Mouse (Mus musculus) bone marrow, adult 2 months (tissue): ENCODE results near the gene Foxr1. TPM values are rescaled to one million over a fixed set of nuclear protein-coding genes. Genes with fewer than 3 reads are reported as not detected.
A peak's percentile ranks its signal among the peaks of the same experiment; 100 is the strongest.

ENCODE experiments used
- H3K27ac ChIP-seq: fragments of 200-500 bp; 2 replicates; pipeline ENCODE4 v1.5.1; 2012; ENCODE audit warnings: low read depth, mild to moderate bottlenecking, control low read depth, inconsistent platforms, low read length; ENCODE audit not compliant: control insufficient read depth, poor library complexity, insufficient read depth
- H3K4me1 ChIP-seq: fragments of 200-500 bp; 2 replicates; pipeline ENCODE4 v1.6.1; 2011; ENCODE audit warnings: low read length; ENCODE audit not compliant: control insufficient read depth, insufficient read depth
- H3K4me3 ChIP-seq: fragments of 200-500 bp; replicated peaks from 2 replicates; pipeline ENCODE3; 2011; ENCODE audit warnings: mild to moderate bottlenecking, low read depth, low read length, control low read depth; ENCODE audit not compliant: control insufficient read depth
- CTCF ChIP-seq: fragments of 200-500 bp; IDR thresholded peaks from 2 replicates; pipeline ENCODE4 v1.5.1; 2011; ENCODE audit warnings: low read length, control low read depth; ENCODE audit not compliant: control insufficient read depth, insufficient read depth
- POLR2A ChIP-seq: fragments of 200-500 bp; IDR thresholded peaks from 2 replicates; pipeline ENCODE4 v1.6.1; 2011; ENCODE audit warnings: low read depth, mild to moderate bottlenecking, control low read depth, low read length, borderline replicate concordance; ENCODE audit not compliant: control insufficient read depth
- WGBS: fragments of 180-500 bp; shearing (Covaris S2); methylation state at CpG from one replicate; pipeline ENCODE4 v1.1.7; 2018; 5-methylcytosine and 5-hydroxymethylcytosine counted together
- polyA plus RNA-seq: library from polyadenylated mRNA; stranded (reverse); fragments of >200 nt; gene quantifications from 2 replicates; pipeline ENCODE4 v1.2.4, GENCODE M21; 2011; ENCODE audit warnings: low replicate concordance; ENCODE audit not compliant: missing spikeins, insufficient read depth, insufficient read length

Foxr1 gene
- polyA plus RNA-seq, 1 experiment, result not detected

- no peak overlapping the region for H3K27ac ChIP-seq
- TF ChIP-seq POLR2A (no peak), CTCF (no peak)
- WGBS, result 89% methylated on average over 3 of the region's 3 CpGs
- H3K4me3 ChIP-seq, result no peak overlapping the region
- H3K4me1 ChIP-seq, result no peaks in the 10 kb centered on the region
Observed at GRCm38 (mm10) chr9:44405011-44405410, 35.9 kb downstream of the Foxr1 start.

- TF ChIP-seq POLR2A (no peak), CTCF (no peak)
- Histone ChIP-seq H3K27ac (no peak overlapping the region), H3K4me3 (no peak overlapping the region), H3K4me1 (no peaks in the 10 kb centered on the region; the same call in 1 of the 2 replicates)
- 81% methylated on average over 4 of the region's 4 CpGs for WGBS
Observed at GRCm38 (mm10) chr9:44401081-44401480, 39.9 kb downstream of the Foxr1 start.

- no peak overlapping the region for H3K27ac ChIP-seq
- WGBS, result 89% methylated on average over 6 of the region's 6 CpGs
- H3K4me3 ChIP-seq, result no peak overlapping the region
- TF ChIP-seq POLR2A (no peak), CTCF (no peak)
- H3K4me1 ChIP-seq, result no peaks in the 10 kb centered on the region; the same call in 1 of the 2 replicates
Observed at GRCm38 (mm10) chr9:44399795-44400114, 41.2 kb downstream of the Foxr1 start.

- H3K4me1 ChIP-seq, result no peaks in the 10 kb centered on the region; the same call in 1 of the 2 replicates
- no peak overlapping the region for H3K4me3 ChIP-seq
- no peak overlapping the region for H3K27ac ChIP-seq
- 87% methylated on average over 13 of the region's 13 CpGs for WGBS
- TF ChIP-seq POLR2A (no peak), CTCF (no peak)
Observed at GRCm38 (mm10) chr9:44399114-44399794, 41.7 kb downstream of the Foxr1 start.

GRCm38 (mm10) chr9:44398551-44398950, 42.4 kb downstream of the Foxr1 start:
- Histone ChIP-seq H3K4me1 (no peaks in the 10 kb centered on the region; the same call in 1 of the 2 replicates), H3K27ac (no peak overlapping the region), H3K4me3 (no peak overlapping the region)
- no peak for TF ChIP-seq CTCF
- TF ChIP-seq POLR2A, result no peak
- 88% methylated on average over 9 of the region's 9 CpGs for WGBS

GRCm38 (mm10) chr9:44398087-44398486, 42.8 kb downstream of the Foxr1 start:
- Histone ChIP-seq H3K27ac (no peak overlapping the region), H3K4me1 (no peaks in the 10 kb centered on the region; the same call in 1 of the 2 replicates), H3K4me3 (no peak overlapping the region)
- TF ChIP-seq POLR2A (no peak), CTCF (no peak)
- 53% methylated on average over 4 of the region's 4 CpGs for WGBS

- WGBS, result under 1% methylated on average over 43 of the region's 43 CpGs
- H3K27ac ChIP-seq, result peak within 1 kb of the TSS; percentile 73
- no peaks in the 10 kb centered on the region; the same call in 1 of the 2 replicates for H3K4me1 ChIP-seq
- peak within 1 kb of the TSS; percentile 77 for H3K4me3 ChIP-seq
- TF ChIP-seq POLR2A, result peak; percentile 98
- TF ChIP-seq CTCF, result no peak
Observed at GRCm38 (mm10) chr9:44396684-44397411, 44.1 kb downstream of the Foxr1 start, which contains the start of gene Slc37a4. Gene Slc37a4, plus strand, starts transcription at chr9:44396852.

- no peak overlapping the region for H3K4me3 ChIP-seq
- H3K27ac ChIP-seq, result no peak overlapping the region
- TF ChIP-seq POLR2A (no peak), CTCF (peak; percentile 81)
- 27% methylated on average over 4 of the region's 4 CpGs for WGBS
- no peaks in the 10 kb centered on the region for H3K4me1 ChIP-seq
Observed at GRCm38 (mm10) chr9:44391466-44391865, 49.5 kb downstream of the Foxr1 start.

- Histone ChIP-seq H3K27ac (no peak overlapping the region), H3K4me1 (no peaks in the 10 kb centered on the region), H3K4me3 (no peak overlapping the region)
- no peak for TF ChIP-seq POLR2A
- peak; percentile 89 for TF ChIP-seq CTCF
- WGBS, result 55% methylated on average over 8 of the region's 8 CpGs
Observed at GRCm38 (mm10) chr9:44389273-44389672, 51.7 kb downstream of the Foxr1 start.
